Mouse (Mus musculus) intestine, embryonic 15.5 days (tissue): ENCODE results near the gene Kdf1. TPM values are rescaled to one million over a fixed set of nuclear protein-coding genes. Genes with fewer than 3 reads are reported as not detected.
"Not testable (repeated sequence)": the region's sequence is repeated elsewhere in the genome, so short reads cannot be mapped to it uniquely, and the experiment has no call there.

Experiments
- ATAC-seq: fragments of 200-750 bp; cut with Nextera tagmentation; 2 replicates; pipeline ENCODE4 v1.8.0; 2017; ENCODE audit warnings: moderate TSS enrichment, moderate library complexity
- H3K27ac ChIP-seq: fragments of 300-500 bp; sonication (generic); 2 replicates; pipeline ENCODE4 v1.5.1; 2015; ENCODE audit warnings: mild to moderate bottlenecking, inconsistent platforms
- H3K27me3 ChIP-seq: fragments of 300-500 bp; sonication (generic); replicated peaks from 2 replicates; pipeline ENCODE4 v1.6.1; 2015; ENCODE audit warnings: inconsistent platforms
- H3K36me3 ChIP-seq: fragments of 300-500 bp; sonication (generic); 2 replicates; pipeline ENCODE4 v1.6.1; 2015; ENCODE audit warnings: inconsistent platforms
- H3K4me1 ChIP-seq: fragments of 300-500 bp; sonication (generic); replicated peaks from 2 replicates; pipeline ENCODE4 v1.6.1; 2015; ENCODE audit warnings: inconsistent platforms
- H3K4me2 ChIP-seq: fragments of 300-500 bp; sonication (generic); replicated peaks from 2 replicates; pipeline ENCODE4 v1.6.1; 2015; ENCODE audit warnings: mild to moderate bottlenecking, inconsistent platforms
- H3K4me3 ChIP-seq: fragments of 300-500 bp; sonication (generic); replicated peaks from 2 replicates; pipeline ENCODE4 v1.5.1; 2015; ENCODE audit warnings: inconsistent platforms
- H3K9ac ChIP-seq: fragments of 300-500 bp; sonication (generic); 2 replicates; pipeline ENCODE4 v1.6.1; 2015; ENCODE audit warnings: inconsistent platforms
- H3K9me3 ChIP-seq: fragments of 300-500 bp; sonication (generic); 2 replicates; pipeline ENCODE4 v1.6.1; 2016; ENCODE audit warnings: inconsistent platforms
- WGBS: fragments of 180-500 bp; shearing (Covaris S2); methylation state at CpG from one replicate; pipeline ENCODE4 v1.1.7; 2015; 5-methylcytosine and 5-hydroxymethylcytosine counted together
- polyA plus RNA-seq: library from polyadenylated mRNA; unstranded; fragments of >200 nt; fragmentation: Nextera tagmentation; extraction: Ambion mirVana; gene quantifications from 2 replicates; pipeline ENCODE4 v1.2.1, GENCODE M21; 2015

Kdf1 gene
- polyA plus RNA-seq, 1 experiment from 2014 or later: 40.5 TPM

DNA sequence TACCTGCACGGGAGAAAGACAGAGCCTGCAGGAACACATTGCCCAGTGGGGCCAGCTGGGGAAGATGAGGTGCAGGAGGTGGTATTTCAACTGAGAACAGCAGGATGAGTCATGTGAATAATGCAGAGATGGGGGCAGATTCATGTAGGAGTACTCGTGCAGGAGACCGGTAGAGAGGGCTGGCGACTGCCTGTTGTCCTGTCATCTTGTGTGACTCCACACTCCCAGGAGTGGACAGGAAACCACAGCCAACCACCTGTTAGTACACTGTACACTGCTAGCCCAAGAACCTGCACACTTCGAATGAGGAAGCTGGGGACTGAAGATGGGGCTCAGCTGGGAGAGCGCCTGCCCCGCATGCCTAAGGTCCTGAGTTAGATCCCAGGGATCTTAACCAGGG is 17.2 kb upstream of the Kdf1 start:
- H3K9me3 ChIP-seq: no peaks in the 10 kb centered on the region
- no peaks in the 10 kb centered on the region for H3K36me3 ChIP-seq
- H3K4me1 ChIP-seq: peaks cover 19% of the 10 kb centered on the region
- ATAC-seq: no peak
- H3K4me3 ChIP-seq: no peak overlapping the region
- peaks cover 53% of the 10 kb centered on the region for H3K27me3 ChIP-seq
- 59% methylated on average over 7 of the region's 7 CpGs for WGBS
- no peak overlapping the region for H3K4me2 ChIP-seq
- H3K27ac ChIP-seq: no peak overlapping the region
- H3K9ac ChIP-seq: no peak overlapping the region

DNA sequence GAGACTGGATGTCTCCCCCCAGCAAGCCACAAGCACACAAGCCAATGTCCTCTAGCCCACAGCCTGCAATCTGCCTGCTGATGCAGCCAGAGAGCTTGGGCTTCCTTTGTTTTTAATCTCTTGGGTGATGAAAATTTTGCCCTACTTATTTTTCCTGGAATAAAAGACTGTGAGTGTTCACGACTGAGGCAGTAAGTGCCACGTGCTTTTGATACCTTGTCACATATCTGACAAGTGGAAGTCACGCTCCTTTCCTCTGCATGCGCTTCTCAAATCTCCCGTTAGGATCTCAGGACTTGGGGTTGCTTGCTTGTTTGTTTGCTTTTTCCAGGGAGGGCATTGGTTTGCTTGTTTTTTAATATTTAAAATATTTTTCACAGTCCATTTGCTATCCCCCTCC is 14.5 kb upstream of the Kdf1 start:
- ATAC-seq: no peak
- Histone ChIP-seq H3K27me3 (peaks cover 25% of the 10 kb centered on the region), H3K9me3 (no peaks in the 10 kb centered on the region), H3K4me3 (no peak overlapping the region), H3K36me3 (no peaks in the 10 kb centered on the region), H3K27ac (no peak overlapping the region), H3K4me1 (no peaks in the 10 kb centered on the region), H3K9ac (no peak overlapping the region), H3K4me2 (no peak overlapping the region)
- 57% methylated on average over 5 of the region's 5 CpGs for WGBS

DNA sequence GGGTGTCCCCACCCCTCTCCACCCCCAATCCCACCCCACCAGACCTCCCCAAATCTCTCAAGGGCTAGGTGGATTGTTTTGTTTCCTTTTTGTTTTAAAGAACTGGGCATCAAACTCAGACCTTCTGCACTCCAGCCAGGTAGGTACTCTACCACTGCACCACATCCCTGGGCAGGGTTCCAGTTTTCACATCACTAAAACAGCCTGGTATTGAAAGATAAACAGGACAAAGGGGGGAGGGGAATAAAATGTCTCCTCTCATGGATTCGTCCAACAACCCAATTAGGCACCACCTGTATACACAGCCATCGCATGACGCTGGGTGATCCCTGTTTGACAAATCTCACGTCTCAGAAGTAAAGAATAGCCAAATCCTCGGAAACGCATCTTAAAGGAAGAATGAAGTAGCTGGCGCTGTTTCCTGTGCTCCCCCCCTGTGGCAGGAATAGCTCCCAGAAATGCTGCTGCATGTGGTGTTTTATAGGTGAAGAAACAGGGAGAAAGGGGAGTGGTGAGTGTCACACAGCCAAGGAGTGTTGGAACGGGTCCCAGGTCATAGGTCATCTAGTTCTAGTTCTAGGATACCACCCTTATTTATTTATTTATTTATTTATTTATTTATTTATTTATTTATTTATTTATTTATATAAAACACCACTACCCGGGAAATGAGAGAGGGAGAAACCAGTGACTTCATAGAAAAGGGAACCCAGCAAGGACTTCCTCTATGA is 13.8 kb upstream of the Kdf1 start:
- no peak for ATAC-seq
- H3K4me3 ChIP-seq: no peak overlapping the region
- H3K9ac ChIP-seq: no peak overlapping the region
- H3K27ac ChIP-seq: no peak overlapping the region
- no peaks in the 10 kb centered on the region for H3K36me3 ChIP-seq
- H3K4me2 ChIP-seq: no peak overlapping the region
- no peaks in the 10 kb centered on the region for H3K4me1 ChIP-seq
- H3K27me3 ChIP-seq: peaks cover 19% of the 10 kb centered on the region
- 60% methylated on average over 9 of the region's 9 CpGs for WGBS
- no peaks in the 10 kb centered on the region for H3K9me3 ChIP-seq

DNA sequence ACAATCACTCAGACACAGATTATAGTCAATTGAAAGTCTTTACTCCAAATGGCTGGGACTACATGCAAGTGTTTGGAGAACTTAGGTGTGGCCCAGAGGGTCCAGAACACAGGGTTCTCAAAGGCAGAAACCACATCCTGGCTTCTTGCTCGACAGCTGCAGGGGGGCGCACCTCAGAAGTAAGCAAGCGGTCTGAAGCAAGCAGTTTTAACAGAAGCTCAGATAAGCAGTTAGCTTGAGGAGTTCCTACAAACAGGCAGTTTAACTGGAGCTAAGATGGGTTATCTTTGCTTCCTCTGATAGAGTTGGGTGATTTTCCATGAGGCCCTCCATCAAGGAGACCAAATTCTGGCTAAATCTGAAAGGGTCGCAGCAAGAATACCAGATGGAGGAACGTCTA is 12.2 kb upstream of the Kdf1 start:
- no peaks in the 10 kb centered on the region for H3K9me3 ChIP-seq
- no peak overlapping the region for H3K4me3 ChIP-seq
- WGBS: 61% methylated on average over 5 of the region's 5 CpGs
- H3K9ac ChIP-seq: no peak overlapping the region
- H3K4me2 ChIP-seq: no peak overlapping the region
- H3K4me1 ChIP-seq: no peaks in the 10 kb centered on the region
- H3K27ac ChIP-seq: no peak overlapping the region
- peaks cover 9% of the 10 kb centered on the region for H3K27me3 ChIP-seq
- no peak for ATAC-seq
- no peaks in the 10 kb centered on the region for H3K36me3 ChIP-seq

DNA sequence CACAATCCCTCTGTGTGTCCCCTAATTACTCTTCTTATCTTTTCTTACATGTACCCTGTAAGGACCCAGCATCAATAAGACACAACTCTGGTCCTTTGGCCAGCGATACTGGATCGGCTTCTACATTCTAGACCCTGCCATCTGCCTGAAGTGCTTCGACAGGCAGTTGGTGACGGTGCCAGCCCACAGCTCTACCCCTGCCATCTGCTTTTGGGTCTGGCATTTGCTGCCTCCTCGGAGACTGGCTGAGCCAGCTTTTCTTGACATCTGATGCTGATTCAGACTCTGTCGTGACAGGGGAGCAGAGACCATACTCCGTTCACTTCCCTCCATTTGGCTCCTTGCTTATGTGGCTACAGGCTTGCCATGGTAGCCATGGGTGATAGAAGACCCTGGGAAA is 9.8 kb upstream of the Kdf1 start:
- H3K4me3 ChIP-seq: no peak overlapping the region
- no peak for ATAC-seq
- H3K9ac ChIP-seq: no peak overlapping the region
- no peaks in the 10 kb centered on the region for H3K9me3 ChIP-seq
- H3K27ac ChIP-seq: no peak overlapping the region
- 81% methylated on average over 7 of the region's 7 CpGs for WGBS
- H3K27me3 ChIP-seq: peaks cover 3% of the 10 kb centered on the region; the same call in 1 of the 2 replicates
- H3K4me1 ChIP-seq: no peaks in the 10 kb centered on the region
- no peak overlapping the region for H3K4me2 ChIP-seq
- H3K36me3 ChIP-seq: no peaks in the 10 kb centered on the region

DNA sequence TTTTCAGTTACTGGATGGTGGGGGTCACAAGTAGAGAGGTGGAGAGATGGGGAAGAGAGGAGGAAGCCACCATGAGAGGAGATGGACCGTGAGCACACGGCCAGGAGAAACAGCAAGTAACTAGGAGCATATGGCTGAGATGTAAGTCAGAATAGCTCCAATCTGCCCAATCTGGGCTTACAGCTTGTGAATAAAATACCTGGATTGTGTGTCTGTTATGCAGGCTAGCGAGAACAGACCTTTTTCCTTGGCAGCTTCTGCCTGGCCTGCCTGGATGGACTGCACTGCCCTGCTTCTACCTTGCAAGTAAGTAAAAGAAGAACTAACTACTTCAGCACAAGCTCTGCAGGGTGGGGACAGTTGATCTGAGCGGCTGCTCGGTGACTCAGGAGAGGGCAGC is 7.7 kb upstream of the Kdf1 start:
- Histone ChIP-seq H3K27ac (no peak overlapping the region), H3K4me1 (no peaks in the 10 kb centered on the region), H3K9ac (no peak overlapping the region), H3K4me2 (no peak overlapping the region), H3K36me3 (no peaks in the 10 kb centered on the region), H3K27me3 (no peaks in the 10 kb centered on the region; the same call in 1 of the 2 replicates), H3K4me3 (no peak overlapping the region), H3K9me3 (no peaks in the 10 kb centered on the region)
- ATAC-seq: no peak
- 76% methylated on average over 5 of the region's 5 CpGs for WGBS

DNA sequence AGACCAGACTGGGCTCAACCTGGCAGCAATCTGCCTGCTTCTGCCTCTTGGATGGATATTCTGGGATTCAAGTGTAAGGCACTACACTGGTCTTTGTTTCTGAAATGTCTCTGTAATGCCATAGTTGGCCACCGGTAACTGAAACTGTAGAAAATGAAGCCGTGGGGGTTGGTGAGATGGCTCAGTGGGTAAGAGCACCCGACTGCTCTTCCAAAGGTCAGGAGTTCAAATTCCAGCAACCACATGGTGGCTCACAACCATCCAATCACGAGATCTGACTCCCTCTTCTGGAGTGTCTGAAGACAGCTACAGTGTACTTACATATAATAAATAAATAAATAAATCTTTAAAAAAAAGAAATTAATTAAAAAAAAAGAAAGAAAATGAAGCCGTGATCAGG is 6.3 kb upstream of the Kdf1 start:
- not testable (repeated sequence) for H3K4me2 ChIP-seq, H3K36me3 ChIP-seq, H3K9ac ChIP-seq, H3K27me3 ChIP-seq, ATAC-seq, H3K4me3 ChIP-seq, H3K4me1 ChIP-seq, H3K27ac ChIP-seq, H3K9me3 ChIP-seq
- 50% methylated on average over 5 of the region's 5 CpGs for WGBS

DNA sequence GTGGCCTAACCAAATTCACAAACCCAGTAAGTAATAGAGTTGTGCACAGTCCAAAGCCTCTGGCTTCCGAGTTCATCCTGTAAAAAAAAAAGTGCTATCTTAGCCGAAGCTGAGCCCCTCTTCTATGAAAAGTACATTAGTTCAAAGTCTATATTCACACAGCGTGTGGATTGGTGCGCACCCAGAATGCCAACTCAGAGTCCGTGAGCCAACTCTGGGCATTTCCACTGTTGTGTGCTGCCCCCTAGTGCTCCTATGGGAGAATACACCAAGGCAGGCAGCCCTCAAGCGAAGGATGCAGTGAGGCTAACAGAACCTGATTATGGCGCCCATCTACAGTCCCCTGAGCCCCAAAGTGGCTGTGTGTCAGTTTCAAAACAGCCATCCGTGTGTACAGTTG is 5.8 kb upstream of the Kdf1 start:
- H3K9ac ChIP-seq: no peak overlapping the region
- H3K27ac ChIP-seq: no peak overlapping the region
- no peak overlapping the region for H3K4me2 ChIP-seq
- H3K27me3 ChIP-seq: peaks cover 3% of the 10 kb centered on the region
- no peaks in the 10 kb centered on the region for H3K36me3 ChIP-seq
- 14% methylated on average over 8 of the region's 8 CpGs for WGBS
- H3K4me3 ChIP-seq: no peak overlapping the region
- H3K4me1 ChIP-seq: no peaks in the 10 kb centered on the region
- peak; percentile 79 for ATAC-seq
- H3K9me3 ChIP-seq: no peaks in the 10 kb centered on the region

DNA sequence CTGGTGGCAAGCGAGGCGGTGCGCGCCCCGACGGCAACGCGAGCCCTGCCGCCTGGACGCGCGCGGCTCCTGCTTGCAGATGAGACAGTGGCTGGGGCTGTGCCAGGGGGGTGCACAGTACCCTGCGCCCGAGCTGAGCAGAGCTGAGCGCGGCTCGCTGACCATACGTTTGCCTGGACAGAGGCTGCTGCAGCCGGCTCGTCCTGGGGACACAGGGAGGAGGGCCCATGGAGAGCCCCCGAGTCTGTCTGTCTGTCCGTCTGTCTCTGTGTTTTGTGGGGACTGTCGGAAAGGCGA is 554 bp downstream of the Kdf1 start:
- peak overlapping the region; percentile 70 for H3K27ac ChIP-seq
- H3K9ac ChIP-seq: peak overlapping the region; percentile 67
- peak; percentile 73 for ATAC-seq
- WGBS: 7% methylated on average over 24 of the region's 25 CpGs
- peak overlapping the region; percentile 62 for H3K4me2 ChIP-seq
- no peaks in the 10 kb centered on the region for H3K36me3 ChIP-seq
- H3K27me3 ChIP-seq: peaks cover 25% of the 10 kb centered on the region
- peak overlapping the region; percentile 57 for H3K4me3 ChIP-seq
- 0 out of 2 replicates have a peak, but pooled peaks cover 4% of the 10 kb centered on the region for H3K4me1 ChIP-seq
- H3K9me3 ChIP-seq: no peaks in the 10 kb centered on the region

DNA sequence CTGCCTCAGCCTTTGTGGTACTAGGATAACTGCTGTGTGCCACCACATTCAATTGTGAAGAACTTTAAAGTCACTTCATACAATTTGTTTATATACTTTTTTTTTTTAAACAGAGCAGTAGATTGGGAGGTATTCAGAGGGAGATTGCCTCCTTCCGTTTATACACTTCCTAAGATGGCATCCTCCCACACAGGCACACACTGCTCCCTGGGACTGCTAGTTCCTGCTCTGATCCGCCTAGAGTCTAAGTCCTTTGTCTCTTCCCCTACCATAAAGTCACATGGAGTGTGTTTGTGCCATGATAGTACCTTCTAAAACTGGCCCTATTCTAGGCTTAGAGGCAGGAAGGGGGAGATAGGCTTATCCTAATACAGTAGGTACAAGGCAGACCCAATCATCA is 2.7 kb downstream of the Kdf1 start:
- Histone ChIP-seq H3K36me3 (no peaks in the 10 kb centered on the region), H3K9me3 (no peaks in the 10 kb centered on the region), H3K4me3 (no peak overlapping the region), H3K27me3 (peaks cover 25% of the 10 kb centered on the region), H3K4me2 (no peak overlapping the region), H3K27ac (no peak overlapping the region), H3K4me1 (0 out of 2 replicates have a peak, but pooled peaks cover 4% of the 10 kb centered on the region), H3K9ac (no peak overlapping the region)
- ATAC-seq: no peak
- 57% methylated on average over 2 of the region's 2 CpGs for WGBS

DNA sequence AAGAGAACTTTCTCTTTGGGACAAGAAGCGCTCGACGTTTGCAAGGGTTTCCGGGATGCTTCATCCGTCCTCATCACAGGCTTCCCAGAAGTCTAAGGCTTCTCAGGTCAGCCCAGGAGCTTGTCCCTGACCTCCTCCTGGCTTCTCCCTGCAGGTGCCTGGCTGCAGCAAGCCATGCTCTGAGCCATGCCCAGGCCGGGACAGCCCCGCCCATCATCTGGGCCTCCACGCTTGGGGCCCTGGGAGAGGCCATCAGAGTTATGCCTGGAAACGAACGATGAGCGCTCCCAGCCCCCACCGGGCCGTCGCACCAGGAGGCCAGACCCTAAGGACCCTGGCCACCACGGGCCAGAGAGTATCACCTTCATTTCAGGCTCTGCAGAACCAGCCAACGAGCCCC is 9.0 kb downstream of the Kdf1 start:
- ATAC-seq: peak; percentile 81

DNA sequence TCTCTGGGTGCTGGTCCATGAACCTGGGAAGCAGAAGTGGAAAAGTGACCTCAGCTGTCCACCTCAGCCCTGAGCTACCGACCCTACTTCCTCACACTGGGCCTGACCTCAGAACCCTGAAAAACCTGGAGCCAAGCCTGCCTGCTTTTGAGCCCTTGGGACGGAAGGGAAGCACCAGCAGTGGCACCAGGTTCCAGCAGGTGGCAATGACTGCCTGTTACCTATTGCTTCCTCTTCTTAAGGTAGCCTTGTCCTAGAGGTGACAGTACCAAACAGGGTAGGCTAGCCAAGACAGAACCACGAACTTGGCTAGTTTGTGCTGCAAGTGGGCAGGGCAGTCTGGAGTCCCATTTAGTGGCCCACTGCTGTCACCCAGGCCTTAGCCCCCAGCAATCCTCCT is 14.0 kb downstream of the Kdf1 start:
- Histone ChIP-seq H3K27ac (no peak overlapping the region), H3K4me1 (0 out of 2 replicates have a peak, but pooled peaks cover 6% of the 10 kb centered on the region), H3K27me3 (no peaks in the 10 kb centered on the region), H3K9ac (no peak overlapping the region), H3K36me3 (peaks cover 40% of the 10 kb centered on the region), H3K9me3 (no peaks in the 10 kb centered on the region), H3K4me2 (no peak overlapping the region), H3K4me3 (no peak overlapping the region)
- 78% methylated on average over 3 of the region's 3 CpGs for whole genome bisulfite sequencing
- no peak for ATAC-seq

More for the DNA sequence above, 9.0 kb downstream of the Kdf1 start:
- Histone ChIP-seq H3K4me3 (no peak overlapping the region; the same call in 1 of the 2 replicates), H3K4me1 (0 out of 2 replicates have a peak, but pooled peaks cover 7% of the 10 kb centered on the region), H3K9me3 (no peaks in the 10 kb centered on the region), H3K36me3 (peaks cover 22% of the 10 kb centered on the region), H3K27ac (0 out of 2 replicates have a peak overlapping the region, but pooled peaks have one; percentile 17), H3K27me3 (no peaks in the 10 kb centered on the region), H3K4me2 (peak overlapping the region; percentile 40), H3K9ac (no peak overlapping the region)
- WGBS: 64% methylated on average over 16 of the region's 16 CpGs

DNA sequence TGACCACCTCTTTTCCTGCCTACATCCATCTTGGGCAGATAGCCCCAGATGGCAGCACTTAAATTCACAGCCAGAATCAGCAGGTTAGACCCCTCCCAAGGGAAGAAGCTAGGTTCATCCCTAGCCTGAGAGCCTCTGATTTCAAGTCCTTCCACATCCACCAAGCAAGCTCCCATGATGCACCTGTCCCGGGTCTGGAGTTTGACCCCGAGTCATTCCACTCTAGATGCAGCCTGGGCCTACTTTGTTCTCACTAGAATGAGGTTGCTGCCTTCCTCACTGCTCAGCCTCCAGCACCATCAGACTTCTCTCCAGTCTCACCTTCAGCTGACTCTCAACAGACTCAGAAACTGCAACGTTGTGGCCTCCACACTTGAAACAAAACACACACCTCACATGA is 17.3 kb downstream of the Kdf1 start:
- peaks cover 50% of the 10 kb centered on the region for H3K36me3 ChIP-seq
- no peak overlapping the region for H3K4me3 ChIP-seq
- H3K9me3 ChIP-seq: no peaks in the 10 kb centered on the region
- 85% methylated on average over 3 of the region's 3 CpGs for WGBS
- no peaks in the 10 kb centered on the region for H3K27me3 ChIP-seq
- H3K4me2 ChIP-seq: no peak overlapping the region
- no peak for ATAC-seq
- H3K4me1 ChIP-seq: no peaks in the 10 kb centered on the region
- H3K27ac ChIP-seq: peak overlapping the region; percentile 41; the same call in 1 of the 2 replicates
- no peak overlapping the region for H3K9ac ChIP-seq
